Mouse (Mus musculus) erythroblast, adult 5-6 weeks (primary cell): ENCODE measurements around the gene Nmnat2. TPM values are rescaled to one million over a fixed set of nuclear protein-coding genes. Genes with fewer than 3 reads are reported as not detected.

ENCODE experiments used
- ATAC-seq: replicated peaks from 2 replicates; pipeline ENCODE4 v1.8.0; 2016; ENCODE audit warnings: moderate number of reproducible peaks, mild to moderate bottlenecking, moderate TSS enrichment, inconsistent platforms; ENCODE audit not compliant: poor library complexity, low FRiP score, severe bottlenecking
- total RNA-seq, 2 experiments: library from RNA; stranded (forward) in 1 of 2; stranded (reverse) in 1 of 2; fragments of 150-400 nt in 1 of 2; fragments of 200-764, 138-1000 nt in 1 of 2; gene quantifications; 2 replicates each; pipeline versions ENCODE4 v1.2.3 to v1.2.4; 2015 to 2017; ENCODE audit warnings: low replicate concordance in 2 of 2

Nmnat2 gene
- total RNA-seq, 2 experiments from 2014 or later = not detected

DNA sequence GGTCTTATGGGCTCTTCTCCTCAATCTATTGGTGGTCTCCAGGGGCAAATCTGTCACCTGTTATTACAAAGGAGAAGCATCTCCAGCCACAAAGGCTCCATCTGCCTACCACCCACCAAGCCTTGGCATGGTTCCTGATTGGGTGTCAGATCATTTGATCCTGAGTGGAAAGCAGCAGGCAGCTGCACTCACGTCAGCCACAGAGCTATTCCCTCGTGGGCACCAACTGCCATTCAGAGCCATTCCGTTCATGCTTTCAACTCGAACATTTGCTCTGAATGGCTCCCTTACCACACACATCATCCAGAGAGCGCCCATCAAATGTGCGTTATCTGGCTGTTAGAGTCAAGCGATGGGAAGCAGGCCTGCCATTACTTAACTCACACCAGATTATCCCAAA is 153.1 kb downstream of the Nmnat2 start:
- ATAC-seq = no peak

DNA sequence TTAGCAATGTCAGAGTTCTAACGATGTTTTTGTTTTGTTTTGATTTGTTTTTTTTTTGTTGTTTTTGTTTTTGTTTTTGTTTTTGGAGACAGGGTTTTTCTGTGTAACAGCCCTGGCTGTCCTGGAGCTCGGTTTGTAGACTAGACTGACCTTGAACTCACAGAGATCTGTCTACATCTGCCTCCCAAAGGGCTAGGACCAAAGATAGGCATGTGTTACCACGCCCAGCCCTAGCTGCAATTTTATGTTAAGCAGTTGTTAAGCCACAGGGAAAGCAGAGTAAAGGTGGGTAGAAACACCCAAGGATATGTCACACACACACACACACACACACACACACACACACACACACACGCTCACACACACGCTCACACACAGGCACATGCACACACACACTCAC is 154.6 kb downstream of the Nmnat2 start:
- ATAC-seq = no peak

DNA sequence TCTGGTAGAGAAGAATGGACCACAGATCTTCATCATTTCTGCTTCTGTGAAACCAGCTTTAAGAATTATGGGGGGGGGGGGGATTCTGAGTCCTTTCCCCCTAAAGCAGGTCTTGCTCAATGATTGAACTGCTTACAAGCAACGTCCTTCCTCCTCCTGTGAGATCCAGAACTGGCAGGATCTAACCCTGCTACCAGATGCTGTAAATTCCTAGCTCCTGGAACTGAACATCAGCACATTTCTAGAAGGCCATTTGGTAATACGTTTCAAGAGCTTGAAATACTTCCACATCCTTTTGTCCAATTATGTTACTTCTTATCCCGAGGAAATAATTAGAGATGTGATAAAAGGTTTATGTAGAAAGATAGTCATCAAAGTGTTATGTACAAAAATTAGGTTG is 155.0 kb downstream of the Nmnat2 start:
- no peak for ATAC-seq

DNA sequence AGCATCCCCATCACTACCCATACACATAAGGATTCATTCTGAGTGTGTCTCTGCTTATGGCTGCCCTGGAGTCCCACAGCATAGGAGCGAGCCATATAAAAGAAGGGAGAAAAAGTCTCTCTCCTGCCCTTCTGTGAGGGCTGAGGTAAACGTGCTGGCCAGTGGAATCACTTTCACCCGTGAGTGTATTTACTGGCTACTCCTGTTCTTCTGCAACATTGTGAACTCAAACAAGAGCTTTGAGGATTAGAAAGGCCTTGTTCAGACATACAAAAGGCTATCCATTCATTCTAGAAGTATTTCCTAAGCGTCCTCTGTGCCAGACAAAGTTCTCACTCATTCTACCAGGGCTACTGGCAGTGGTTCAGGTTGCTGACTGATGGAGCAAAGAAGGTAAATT is 156.8 kb downstream of the Nmnat2 start:
- no peak for ATAC-seq

DNA sequence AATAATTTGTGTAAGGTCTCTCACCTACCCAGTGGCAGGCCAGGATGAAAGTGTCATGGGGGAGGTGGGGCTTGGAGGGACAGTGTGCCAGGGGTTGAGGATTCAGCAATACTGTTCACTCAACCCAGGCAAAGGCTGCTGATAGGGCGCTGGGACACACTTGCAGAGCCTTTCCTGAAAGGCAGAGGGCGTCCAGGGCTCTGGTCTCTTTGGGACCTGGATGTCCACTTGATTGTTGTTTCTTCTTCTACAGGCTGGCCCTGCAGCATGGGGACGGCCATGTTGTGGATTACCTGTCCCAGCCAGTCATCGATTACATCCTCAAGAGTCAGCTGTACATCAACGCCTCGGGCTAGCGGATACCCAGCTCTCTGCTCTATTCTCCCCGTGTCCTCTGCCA is 160.5 kb downstream of the Nmnat2 start:
- ATAC-seq = no peak

DNA sequence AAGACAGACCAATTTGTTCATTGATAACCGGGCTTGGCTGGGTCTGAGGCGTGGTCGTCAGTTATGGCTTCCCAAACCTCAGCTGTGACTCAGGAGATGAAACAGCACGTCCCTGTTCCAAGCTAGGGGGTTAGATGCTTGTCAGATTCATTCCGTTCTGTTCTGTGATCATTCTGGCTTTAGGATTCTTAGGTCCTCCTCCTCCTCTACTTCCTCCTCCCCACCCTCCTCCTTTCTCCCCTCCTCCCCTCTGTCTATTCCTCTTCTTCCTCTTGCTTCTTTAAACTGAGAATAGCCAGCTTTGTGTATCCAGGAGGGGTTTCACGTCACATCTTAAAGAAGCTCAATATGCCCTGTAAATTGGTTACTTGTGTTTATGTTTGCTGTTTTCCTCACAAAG is 165.8 kb downstream of the Nmnat2 start:
- ATAC-seq = no peak

DNA sequence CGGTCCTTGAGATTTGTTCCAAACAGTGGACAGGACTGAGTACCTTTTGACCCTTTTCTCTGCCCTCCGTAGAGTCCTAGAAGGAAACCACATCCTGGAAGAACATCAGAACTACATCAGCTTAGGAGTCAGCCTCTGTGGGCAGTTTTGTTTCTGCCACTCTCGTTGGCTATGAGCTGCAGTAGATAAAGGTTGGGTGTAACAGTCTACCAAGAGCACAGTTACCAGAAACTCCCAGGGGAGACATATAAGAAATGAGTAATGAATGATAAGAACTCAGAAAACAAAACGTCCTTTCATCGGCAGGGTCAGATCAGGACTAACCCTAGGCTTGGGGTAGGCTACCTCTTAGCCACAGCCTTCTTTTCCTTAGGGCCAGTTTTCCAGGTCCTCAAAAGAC is 166.5 kb downstream of the Nmnat2 start:
- ATAC-seq = no peak

DNA sequence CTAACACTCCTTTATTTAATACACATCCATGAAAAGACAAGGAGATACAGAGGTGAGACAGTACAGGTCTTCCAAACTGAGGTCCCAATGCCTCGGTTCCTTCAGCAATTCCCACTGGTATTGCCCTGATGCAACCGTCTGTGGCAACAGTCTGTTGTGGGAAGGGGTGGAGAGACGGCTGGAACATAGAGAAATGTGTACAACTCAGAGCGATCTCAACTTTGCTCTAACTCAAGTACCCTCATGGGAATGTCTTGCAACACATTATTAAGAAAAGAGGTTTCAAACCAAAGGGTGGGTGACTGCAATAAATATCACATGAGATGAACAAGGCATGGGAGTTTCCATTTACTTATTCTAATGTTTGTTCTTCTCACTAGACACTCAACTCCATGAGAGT is 168.0 kb downstream of the Nmnat2 start:
- ATAC-seq = no peak

DNA sequence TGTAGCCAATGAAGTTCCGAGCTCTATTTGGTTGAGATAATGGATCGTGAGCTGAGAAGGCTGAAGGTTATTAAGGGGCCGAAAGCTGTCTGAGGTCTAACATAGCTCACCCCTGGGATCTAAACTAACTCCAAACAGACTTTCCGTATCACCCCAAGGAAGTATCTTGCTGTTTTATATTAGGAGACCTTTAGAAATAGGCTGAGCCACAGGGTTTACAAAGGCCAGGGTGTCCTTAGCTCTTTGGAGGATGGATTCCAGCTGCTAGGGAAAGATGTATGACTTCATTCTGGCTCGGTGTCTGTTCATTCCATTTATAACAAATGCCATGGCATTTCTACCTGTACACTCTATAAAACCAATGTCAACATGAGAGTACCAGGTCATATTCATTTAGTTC is 169.7 kb downstream of the Nmnat2 start:
- no peak for ATAC-seq

DNA sequence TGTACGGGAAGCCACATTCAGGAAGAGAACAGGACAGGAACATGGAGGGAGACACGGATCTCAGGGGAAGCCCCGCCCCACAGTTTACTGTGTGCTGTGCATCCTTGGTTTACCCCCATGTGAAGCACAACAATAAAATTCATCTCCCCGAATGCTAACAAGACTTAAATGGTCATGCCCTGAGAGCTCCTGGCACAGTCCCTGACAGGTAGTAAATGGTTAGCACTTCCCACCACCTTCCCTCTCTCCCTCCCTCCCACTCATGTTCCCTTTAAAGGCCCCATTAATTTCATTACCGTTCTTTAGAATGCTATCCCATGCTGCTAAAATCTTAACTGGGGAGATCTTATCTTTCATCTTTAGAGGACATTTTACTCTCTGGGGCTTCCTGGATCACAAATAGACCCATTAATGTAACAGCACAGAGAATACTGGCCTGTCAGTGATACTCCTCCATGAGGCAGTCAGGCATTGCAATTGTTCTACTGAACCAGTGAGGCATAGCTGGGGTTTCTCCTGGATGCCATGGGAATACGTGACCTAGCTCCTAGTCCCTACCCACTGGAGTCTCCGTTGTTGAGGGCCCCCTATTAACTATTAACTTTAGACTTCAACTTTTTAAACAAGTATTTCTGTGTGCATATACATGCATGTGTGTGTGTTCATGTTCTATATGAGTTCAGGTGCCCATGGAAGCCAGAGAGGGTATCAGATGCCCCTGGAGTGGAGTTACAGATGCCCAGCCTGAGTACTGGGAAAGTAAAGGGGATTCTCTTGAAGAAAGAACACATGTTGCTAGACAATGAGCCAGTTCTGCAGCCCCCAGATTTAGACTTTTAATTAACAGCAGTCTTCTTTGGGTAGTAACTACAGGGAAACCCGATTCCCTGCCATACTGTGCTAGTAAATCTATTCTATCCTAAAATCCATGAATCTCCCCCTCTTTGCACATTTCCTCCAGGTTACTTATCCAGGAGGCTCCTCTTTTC is 170.8 kb downstream of the Nmnat2 start:
- no peak for ATAC-seq

DNA sequence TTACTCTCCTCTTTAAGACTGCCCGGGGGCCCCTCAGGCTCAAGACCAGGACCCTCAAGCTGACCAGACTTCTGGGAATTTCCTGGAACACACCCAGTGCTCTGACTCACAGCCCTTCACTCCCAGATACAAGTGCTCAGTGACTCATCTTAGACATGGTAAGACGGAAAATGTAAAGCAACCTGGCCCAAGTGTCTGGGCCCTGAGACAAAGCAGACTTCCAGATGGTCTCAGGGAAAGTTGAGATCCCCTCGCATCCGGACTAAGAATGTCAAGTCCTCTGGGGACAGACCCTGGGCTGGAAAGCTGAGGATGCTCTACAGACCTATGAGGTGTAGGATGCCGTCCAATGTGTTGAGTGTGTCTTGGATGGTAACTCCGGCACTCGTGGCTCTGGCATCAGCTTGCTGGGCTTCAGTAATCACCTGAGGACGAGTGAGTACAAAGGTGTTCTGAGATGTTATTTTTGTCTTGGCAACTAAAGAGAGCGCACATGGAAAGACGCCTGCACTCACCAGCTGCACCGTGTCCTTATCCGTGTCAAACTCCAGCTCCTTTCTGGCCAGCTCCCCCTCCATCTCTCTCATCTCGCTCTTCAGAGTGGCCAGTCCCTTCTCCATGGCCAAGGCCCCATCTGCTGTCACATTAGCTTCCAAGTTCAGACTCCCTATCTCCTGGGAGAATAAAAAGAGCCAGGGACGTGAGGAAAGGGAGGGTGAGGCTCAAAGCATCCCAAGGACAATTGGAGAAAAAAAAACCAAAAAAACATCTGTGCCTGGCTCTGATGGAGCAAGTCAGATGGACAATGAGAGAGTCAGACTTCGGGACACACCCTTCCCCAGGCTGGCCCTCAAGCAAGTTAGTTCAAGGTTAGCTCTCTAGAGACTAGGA is 171.9 kb downstream of the Nmnat2 start:
- no peak for ATAC-seq

DNA sequence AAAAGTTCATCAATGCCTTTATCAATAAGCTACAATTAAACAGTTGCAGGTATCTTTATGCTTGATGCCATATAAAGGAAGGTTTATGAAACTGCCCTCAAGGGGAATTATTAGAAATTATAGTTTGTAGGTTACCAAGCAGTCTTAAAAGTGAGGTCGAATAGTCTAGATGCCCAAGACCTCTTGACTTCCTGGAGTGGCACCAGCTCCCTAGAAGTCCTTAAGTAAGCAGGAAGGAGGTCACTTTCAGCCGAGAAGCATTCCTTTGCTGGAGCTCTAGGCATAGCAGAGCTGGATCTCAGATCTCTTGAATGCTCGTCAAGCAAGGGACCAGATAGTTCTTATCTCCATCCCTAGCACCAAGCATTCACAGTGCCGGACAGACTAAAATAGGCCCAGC is 172.8 kb downstream of the Nmnat2 start:
- ATAC-seq = no peak

DNA sequence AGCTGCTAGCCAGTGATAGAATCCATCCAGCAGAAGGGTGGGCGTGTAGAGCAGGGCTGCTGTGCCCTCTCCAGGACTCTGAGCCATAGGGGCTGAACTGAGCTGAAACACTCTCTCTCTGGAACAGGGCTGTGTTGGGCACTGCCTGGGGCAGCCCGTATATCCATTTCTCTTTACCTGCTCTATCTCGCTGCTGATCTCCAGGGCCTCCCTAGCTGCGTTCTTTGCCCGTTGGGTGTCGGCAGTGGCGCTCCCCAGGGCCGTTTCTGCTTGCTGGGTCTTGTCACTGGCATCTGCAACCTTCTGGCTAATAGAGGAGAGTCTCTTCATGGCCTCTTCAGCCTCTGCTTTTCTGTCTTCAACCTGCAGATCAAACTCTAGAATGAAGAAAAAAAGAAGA is 174.0 kb downstream of the Nmnat2 start:
- no peak for ATAC-seq

DNA sequence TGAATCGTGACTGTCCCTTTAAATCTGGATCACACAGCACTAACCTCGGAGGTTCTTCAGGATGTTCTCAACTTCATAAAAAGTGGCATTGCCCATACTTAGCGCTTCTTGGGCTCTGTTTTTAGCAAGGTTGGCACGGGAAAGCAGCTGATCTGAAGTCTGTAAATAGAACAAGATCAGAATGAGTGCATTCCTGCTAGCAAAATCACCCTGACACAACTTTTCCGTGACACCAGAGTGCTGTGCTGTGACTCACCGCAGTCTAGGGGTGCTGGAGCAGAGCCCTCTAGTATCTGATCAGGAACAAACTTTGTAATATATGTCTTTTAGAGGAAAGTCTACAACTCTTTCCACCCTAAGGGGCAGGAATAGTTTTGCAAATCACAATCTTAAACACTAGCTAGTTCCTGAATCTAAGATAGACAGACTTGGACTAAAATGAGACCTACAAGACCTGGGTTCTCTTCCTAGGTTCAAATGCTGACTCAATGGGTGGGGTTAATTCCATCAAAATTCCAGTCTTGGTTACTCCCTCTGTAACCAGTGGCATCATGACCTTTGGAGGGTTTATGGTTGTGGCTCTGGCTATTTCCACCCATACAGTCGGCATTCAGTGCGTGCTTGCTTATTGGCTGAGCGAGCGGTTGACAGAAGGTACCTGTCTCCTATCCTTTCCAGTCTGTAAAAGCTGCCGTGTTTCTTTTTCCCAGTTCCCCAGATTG is 175.4 kb downstream of the Nmnat2 start:
- no peak for ATAC-seq

DNA sequence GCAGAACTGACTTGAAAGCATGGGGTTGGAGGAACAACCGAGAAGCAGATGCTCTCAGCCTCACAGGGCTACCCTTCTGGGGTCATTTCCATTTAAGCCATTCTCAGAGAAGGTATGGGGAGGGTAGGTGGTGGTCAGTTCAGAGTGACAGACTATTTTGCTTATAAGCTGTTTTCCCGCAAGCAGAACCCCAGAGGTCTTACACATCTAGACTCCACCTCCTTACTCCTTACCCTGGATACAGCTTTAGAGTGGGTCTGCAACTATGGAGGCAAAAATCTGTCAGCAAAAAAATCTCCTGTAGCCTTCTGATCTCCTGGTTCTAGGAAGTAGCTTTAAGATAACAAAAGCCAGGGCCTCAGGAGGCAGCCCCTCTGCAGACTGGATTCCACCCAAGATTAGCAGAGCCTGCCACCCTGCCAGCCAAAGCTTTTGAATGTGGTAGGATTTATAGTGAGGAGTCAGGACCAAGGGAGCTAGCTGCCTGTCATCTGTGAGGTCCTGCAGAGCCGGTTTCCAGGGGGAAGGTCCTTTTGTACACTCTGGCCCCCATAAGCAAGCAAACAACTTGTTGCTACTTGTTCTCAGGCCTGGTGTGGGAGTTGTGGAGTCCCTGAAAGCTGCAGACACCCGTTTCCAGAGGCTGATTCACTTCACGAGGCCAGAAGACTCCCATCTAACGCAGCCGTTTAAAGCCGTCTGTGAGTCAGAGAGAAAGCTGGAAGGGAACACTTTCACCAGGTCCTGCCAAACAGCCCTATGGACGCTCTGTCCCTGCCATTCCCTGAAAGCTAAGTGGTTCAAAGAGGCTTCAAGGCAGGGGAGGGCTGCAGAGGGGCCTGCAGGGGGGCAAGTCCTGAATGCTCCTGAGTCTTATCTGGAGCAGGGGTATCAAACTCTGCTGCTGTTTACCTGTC is 179.3 kb downstream of the Nmnat2 start:
- ATAC-seq = no peak

DNA sequence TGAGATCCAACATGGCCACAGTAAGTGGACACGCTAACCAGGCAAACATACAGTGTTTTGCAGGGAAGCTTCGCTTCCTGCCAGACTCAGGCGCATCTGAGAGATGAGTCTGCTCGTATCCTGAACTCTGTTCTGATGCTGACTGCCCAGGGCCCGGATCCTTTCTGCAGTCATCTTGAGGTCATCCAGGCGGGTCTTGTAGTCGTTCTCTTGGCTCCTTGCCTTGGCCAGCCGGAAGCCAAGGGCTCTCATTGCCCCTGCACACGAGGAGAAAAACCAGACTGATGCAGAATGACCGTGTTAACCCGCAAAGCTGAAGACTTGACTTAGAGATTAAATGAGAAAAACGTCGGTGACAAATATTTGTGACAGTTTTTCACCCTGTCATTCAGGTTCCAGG is 181.9 kb downstream of the Nmnat2 start:
- no peak for ATAC-seq

DNA sequence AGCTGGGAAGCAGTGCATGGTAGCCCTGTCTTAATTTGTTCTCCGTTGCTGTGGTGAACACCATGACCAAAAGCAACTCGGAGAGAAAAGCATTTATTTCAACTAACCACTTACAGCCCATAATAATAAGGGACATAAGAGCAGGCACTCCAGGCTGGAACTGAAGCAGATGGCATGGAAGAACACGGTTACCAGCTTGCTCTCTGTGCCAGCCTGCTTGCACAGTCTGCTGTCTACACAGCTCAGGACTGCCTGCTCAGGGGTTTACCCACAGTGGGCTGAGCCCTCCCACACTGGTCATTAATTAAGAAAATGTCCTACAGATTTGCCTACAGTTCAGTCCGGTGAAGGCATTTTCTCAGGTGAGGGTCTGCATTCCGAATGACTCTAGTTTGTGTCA is 183.7 kb downstream of the Nmnat2 start:
- no peak for ATAC-seq

DNA sequence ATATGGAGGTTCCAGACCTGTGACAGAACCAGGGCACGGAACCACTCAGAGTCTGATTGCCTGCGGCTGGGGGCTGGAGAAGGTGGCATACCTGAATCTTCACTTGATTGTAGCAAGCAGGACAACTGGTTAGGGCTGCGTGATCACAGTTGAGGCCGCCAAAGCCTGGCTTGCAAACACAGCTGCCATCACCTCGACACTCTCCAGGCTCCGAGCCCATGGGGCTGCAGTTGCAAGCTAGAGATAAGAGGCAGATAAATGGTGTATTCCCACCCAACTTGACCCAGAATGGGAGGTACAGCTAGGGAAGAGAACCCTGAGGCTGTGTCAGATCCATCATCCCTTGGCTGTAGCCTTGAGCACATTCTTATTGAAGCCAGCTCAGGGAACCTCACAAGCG is 184.8 kb downstream of the Nmnat2 start:
- ATAC-seq = no peak

DNA sequence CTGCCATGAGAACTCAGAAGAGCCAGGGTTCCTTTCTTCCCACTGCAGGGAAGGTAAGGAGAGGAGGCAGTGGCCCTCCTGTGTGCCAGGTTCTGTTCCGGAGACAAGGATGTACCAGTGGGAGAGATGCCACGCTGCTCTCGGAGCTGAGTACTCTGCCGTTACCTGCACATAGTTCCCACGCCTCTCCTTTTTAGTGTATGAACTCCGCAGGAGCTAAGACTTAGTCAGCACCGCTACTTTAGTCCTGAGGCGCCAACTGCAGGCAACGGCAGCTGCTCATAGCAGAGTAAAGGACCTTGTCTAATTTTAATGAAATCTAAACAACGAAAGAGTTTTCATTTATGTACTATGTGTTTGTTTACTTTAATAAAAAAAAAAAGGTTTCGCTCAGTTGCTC is 185.5 kb downstream of the Nmnat2 start:
- no peak for ATAC-seq
